Mouse (Mus musculus) thymus, postnatal 0 days (tissue): ENCODE measurements around the gene Tmem38a. TPM values are rescaled to one million over a fixed set of nuclear protein-coding genes. Genes with fewer than 3 reads are reported as not detected.

Experiments used
- DNase-seq: peaks from one replicate; pipeline ENCODE4 v3.0.0-alpha.2; 2015; ENCODE audit warnings: low spot score
- polyA plus RNA-seq: library from polyadenylated mRNA; unstranded; fragments of >200 nt; fragmentation: Nextera tagmentation; extraction: Ambion mirVana; gene quantifications from 2 replicates; pipeline ENCODE4 v1.2.1, GENCODE M21; 2015

The Tmem38a gene
- polyA plus RNA-seq, result 9.7 and 10.6 TPM in 2 replicates

DNA sequence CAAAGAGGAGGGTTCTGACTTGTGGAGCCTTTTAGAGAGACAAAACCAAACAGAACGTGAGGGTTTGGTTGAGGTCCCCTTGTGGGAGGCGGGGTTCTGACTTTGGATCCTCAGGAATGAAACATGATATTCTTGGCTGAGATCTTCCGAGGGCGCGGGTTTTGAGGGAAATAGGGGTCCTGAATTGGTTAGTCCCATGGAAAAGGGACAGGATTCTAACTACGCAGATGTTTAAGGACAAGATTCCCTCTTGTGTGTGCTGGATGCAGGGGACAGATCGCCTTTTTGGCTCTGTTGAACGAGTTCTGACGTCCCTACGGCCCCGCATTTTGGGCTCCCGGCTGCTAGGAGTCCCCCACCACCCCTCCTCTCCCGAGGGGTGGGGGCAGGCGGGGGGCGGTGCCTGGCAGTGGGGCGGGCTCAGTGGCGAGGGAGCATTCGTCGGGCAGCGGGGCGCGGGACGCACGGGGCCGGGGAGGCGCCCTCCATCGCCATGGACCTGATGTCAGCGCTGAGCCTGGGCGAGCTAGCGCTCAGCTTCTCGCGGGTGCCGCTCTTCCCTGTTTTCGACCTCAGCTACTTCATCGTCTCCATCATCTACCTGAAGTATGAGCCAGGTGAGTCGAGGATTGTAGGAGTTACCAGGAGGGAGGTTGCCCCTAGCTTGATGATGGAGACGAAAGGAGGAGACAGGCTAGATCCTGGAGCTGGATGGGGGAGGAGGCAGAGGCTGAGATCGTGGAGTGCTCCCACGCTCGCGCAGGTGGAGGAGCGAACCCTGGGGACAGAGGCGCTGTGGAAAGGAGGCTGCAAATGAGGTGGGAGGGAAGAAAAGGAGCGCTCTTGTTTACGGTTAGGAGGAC is at the start of gene Tmem38a:
Gene Tmem38a (plus strand): TSS at position 445 of the 863 bp plus-strand sequence.
- DNase-seq, result peak; percentile 72

- no peak for DNase-seq
These were observed 39.8 kb upstream of the Tmem38a start for GRCm38 (mm10) chr8:72532103-72532502.

GRCm38 (mm10) chr8:72534888-72535287 is 37.0 kb upstream of the Tmem38a start:
- no peak for DNase-seq

GRCm38 (mm10) chr8:72539234-72539633 is 32.6 kb upstream of the Tmem38a start:
- DNase-seq, result peak; percentile 18

DNA sequence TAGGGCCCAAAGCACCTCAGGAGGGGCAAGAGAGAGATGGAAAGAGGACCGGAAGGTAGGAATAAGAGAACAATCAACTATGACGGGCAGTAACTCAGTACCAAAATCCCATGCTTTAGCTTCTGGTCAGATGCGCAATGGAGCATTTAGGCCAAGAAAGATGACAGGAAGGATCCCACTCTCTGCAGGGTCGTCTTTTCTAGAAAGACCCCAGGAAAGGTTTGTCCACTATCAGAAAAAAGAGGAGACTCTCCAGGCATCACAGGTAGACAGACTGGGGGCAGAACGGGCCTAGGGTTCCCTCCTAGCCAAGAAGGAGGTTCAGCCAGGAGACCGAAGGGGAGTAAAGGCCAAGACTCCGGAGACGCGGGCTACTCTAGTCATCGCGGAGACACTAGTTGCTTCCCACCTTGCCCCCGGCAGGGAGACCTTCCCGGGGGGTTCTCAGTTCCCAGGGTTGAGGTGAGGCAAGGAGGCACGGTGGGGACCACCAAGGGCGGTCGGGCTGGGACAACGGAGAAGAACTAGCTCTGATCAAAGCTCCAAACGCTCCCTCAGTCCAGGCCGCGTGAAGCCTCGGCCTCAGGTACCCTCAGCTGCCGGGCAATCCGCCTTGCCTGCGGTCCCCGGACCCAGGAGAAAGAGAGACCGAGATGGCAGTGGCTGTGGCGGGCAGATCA is 24.6 kb upstream of the Tmem38a start:
- peak; percentile 37 for DNase-seq

- DNase-seq, result peak; percentile 97
These were observed 23.8 kb upstream of the Tmem38a start, which contains the start of gene Med26 for GRCm38 (mm10) chr8:72547802-72548643. Gene Med26, minus strand, starts transcription at chr8:72548270.

DNA sequence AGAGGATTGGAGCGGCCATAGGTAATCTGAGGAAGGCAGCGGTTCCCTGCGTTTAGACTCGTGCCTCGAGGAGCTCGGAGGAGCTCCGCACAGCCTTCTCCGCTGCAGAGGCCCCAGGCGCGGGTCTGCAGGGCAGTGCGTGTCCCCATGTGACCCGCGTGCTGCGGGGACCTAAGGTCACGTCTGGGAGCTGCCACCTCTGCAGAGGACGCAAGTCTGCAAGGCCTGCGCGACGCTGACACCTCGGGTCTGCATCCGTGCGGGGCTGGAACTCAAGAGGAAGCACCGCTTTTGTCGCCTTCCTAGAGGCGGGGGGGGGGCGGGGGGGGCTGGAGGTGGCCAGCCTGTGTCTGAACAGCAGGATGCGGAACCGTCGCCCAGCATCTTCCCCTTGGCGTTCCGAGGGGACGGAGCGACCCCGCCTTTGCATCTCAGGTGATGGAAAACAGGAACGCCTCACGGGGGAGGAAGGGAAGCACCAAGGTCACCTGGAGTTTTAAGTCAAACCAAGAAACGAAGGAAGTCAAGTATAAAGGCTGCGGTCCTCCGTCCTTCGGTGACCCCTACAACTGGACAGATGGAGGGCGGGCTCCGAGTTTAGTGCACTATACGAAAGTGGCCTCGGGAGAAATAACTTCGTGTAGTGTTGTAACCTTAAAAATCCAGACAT is 23.1 kb upstream of the Tmem38a start:
- DNase-seq, result no peak

DNA sequence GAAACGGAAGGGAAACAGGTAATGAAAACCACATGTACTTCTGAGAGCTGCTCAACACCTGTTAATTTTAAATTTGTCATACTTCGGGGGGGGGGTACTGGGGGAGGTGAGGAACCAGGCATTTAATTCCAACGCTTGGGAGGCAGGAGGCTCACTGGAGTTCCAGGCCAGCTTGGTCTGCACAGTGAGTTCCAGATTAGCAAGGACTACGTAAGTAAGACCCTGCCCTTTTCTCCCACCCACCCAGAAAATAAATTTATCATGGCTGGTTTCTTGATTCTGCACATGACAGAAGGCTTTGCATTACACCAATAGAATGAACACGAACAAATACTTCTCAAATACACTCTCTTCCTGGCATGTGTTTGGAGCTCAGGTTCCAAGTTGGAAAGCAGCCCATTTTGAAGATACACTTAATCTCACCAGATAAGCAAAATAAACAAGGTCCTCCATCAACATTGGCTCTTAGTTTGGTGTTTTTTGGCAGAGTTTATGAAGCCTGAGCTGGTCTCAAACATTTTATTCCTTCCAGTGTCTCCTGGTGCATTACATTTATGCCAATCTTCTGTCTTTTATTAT is 22.5 kb upstream of the Tmem38a start:
- no peak for DNase-seq

GRCm38 (mm10) chr8:72555770-72556169 is 16.1 kb upstream of the Tmem38a start:
- no peak for DNase-seq

- DNase-seq, result no peak
These were observed 10.7 kb upstream of the Tmem38a start for GRCm38 (mm10) chr8:72561111-72561689.

DNA sequence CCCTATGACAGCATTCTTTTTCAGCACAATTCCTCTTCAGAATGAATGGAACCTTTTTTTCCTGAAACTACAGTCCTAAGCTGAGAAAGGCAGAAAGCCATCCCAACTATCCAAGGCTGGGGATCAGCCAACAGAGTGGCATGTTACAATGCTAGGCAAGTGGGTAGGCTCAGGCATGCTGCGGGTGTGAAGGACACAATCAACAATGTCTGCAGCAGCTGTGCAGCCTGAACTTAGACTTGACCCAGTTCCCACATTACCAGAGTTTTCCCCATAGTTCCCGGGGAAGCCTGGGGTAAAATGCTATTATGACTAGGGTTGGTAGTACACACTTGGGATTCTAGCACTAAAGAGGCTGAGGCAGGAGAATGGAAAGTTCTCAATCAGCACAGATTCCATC is 5.9 kb upstream of the Tmem38a start:
- DNase-seq, result no peak

DNA sequence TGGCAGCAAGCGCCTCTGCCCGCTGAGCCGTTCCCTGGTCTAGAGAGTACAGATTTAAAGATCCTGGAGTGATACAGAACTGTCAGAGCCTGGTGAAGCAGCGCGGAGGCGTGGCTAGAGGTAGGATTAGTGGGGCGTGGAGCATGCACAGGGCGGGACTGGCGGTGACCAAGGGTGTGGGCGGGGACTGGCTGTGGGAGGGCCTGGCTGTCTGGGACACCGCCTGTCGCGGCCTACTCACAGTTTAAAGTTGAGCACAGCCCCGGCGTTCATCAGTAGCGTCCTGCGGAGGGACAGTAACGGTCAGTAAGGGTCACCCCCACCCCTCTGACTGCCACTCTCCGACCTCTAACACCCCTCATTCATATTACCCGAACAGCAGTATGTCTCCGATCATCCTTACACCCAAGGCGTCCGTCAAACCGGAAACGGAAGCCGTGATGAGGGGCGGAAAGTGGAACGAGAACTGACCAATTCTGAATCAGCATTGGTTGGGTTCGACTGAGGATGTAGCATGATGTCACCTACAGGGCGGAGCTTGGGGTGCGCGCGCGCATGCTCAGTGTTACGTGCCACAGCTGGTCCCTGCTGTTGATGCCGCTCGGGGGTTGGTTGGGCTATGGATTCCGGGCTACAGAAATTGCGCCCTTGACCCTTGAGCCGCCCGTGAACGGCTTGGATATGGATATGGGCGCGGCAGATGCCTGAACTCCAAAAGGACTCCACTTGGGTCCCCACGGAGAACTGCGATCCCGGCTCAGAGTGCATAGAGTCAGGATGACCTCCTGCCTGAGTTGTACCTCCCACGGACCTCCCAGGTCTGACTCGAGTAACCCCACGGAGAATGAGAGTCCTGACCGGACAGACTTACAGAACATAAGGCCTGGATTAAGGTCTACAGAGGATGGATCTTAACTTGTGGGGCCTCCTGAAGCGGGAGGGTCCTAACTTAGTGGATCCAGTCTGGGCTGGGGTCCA is 933 bp upstream of the Tmem38a start, which contains the start of gene Smim7:
Gene Smim7 (minus strand): TSS at position 456 of the 978 bp plus-strand sequence.
- peak; percentile 99 for DNase-seq

- DNase-seq, result no peak
These were observed 652 bp downstream of the Tmem38a start for GRCm38 (mm10) chr8:72572507-72572906.

- DNase-seq, result no peak
These were observed 1.6 kb downstream of the Tmem38a start for GRCm38 (mm10) chr8:72573450-72573849.

- DNase-seq, result no peak
These were observed 4.1 kb downstream of the Tmem38a start for GRCm38 (mm10) chr8:72575915-72576314.

DNA sequence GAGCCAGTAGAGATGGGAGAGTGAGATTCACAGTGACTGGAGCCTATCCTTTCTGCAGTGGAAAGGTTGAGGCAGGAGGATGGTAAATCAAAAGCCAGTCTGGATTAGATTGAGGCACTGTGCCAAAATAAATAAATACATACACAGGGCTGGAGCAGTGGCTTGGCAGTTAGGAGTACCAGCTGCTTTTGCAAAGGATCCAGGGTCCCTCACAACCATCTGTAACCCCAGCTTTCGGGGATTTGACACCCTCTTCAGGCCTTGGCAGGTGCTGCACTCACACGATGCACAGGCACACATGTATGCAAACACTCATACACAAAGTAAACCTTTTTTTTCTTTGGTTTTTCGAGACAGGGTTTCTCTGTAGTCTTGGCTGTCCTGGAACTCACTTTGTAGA is 5.4 kb downstream of the Tmem38a start:
- DNase-seq, result no peak

GRCm38 (mm10) chr8:72577941-72578340 is 6.1 kb downstream of the Tmem38a start:
- DNase-seq, result no peak

DNA sequence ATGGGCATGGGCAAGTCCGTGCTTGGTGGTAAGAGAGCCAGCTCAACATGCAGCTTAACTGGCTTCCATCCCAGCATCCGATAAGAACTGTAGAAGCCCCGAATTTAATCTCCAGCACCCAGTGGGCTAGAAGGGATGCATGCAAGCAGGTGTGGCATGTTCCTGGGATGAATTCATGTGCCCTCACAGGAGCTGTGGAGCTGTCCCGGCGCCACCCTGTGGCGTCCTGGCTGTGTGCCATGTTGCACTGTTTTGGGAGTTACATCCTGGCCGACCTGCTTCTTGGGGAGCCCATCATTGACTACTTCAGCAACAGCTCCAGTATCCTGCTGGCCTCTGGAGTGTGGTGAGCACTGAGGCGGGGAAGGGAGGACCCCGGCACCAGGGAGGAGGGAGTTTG is 7.5 kb downstream of the Tmem38a start:
- no peak for DNase-seq
